Mouse (Mus musculus) liver, embryonic 12.5 days (tissue): ENCODE measurements around the gene Rnasek. TPM values are rescaled to one million over a fixed set of nuclear protein-coding genes. Genes with fewer than 3 reads are reported as not detected.

Experiments
- ATAC-seq: fragments of 200-750 bp; cut with Nextera tagmentation; 2 replicates; pipeline ENCODE4 v1.8.0; 2017; ENCODE audit warnings: moderate number of reproducible peaks, mild to moderate bottlenecking, moderate library complexity
- H3K27ac ChIP-seq: fragments of 300-500 bp; sonication (generic); 2 replicates; pipeline ENCODE4 v1.5.1; 2016; ENCODE audit warnings: mild to moderate bottlenecking
- H3K27me3 ChIP-seq: fragments of 300-500 bp; sonication (generic); replicated peaks from 2 replicates; pipeline ENCODE4 v1.6.1; 2016; ENCODE audit warnings: mild to moderate bottlenecking, moderate library complexity
- H3K36me3 ChIP-seq: fragments of 300-500 bp; sonication (generic); 2 replicates; pipeline ENCODE4 v1.6.1; 2016; ENCODE audit warnings: mild to moderate bottlenecking, moderate library complexity
- H3K4me1 ChIP-seq: fragments of 300-500 bp; sonication (generic); 2 replicates; pipeline ENCODE4 v1.6.1; 2016
- H3K4me2 ChIP-seq: fragments of 300-500 bp; sonication (generic); 2 replicates; pipeline ENCODE4 v1.6.1; 2016; ENCODE audit warnings: mild to moderate bottlenecking, moderate library complexity
- H3K4me3 ChIP-seq: fragments of 300-500 bp; sonication (generic); 2 replicates; pipeline ENCODE4 v1.5.1; 2016; ENCODE audit warnings: mild to moderate bottlenecking, moderate library complexity
- H3K9ac ChIP-seq: fragments of 300-500 bp; sonication (generic); 2 replicates; pipeline ENCODE4 v1.6.1; 2016; ENCODE audit warnings: mild to moderate bottlenecking, moderate library complexity
- H3K9me3 ChIP-seq: fragments of 300-500 bp; sonication (generic); replicated peaks from 2 replicates; pipeline ENCODE4 v1.6.1; 2016; ENCODE audit warnings: mild to moderate bottlenecking, moderate library complexity
- WGBS: fragments of 180-500 bp; shearing (Covaris S2); methylation state at CpG from one replicate; pipeline ENCODE4 v1.1.7; 2016; ENCODE audit not compliant: insufficient replicate concordance; 5-methylcytosine and 5-hydroxymethylcytosine counted together
- polyA plus RNA-seq: library from polyadenylated mRNA; unstranded; fragments of >200 nt; fragmentation: Nextera tagmentation; extraction: Ambion mirVana; gene quantifications from 2 replicates; pipeline ENCODE4 v1.2.1, GENCODE M21; 2016

Rnasek gene
- polyA plus RNA-seq, 1 experiment from 2014 or later, result 173 TPM

DNA sequence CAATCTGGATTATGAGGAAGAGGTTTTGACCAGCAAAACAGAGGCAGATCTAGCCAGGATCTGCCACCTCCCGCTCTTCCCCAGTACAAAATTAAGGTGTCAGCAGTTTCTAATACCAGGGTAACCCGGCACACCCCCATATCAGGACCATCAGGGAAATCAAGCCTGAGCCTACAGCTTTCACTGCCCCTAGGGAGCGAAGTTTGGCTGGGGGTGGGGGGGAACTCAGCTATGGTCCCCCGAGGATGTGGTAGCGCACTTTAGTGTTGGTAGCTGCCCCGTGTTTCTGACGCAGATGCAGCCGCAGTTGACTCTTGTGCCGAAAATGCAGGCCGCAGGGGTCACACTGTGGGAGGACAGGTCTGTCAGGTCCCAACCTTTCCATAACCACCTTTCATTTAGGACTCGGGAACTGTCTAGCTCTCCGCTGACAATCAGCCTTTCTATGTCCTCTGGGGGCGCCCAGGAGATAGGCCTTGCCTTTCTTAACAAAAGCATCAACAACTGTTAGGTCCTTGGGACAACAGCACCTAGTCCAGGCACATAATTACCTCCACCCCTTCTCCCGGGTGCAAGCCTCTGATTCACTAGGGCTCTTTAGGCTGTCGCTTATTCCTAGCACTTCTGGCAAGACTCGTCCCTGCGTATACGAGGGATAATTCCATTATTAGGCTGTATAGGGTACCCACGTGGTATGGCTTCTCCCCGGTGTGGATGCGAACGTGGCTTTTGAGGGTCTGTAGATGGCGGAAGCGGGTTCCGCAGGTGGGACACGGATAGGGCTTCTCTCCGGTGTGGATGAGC lies 13.6 kb downstream of the Rnasek start:
- Histone ChIP-seq H3K4me3 (peak overlapping the region; percentile 31), H3K36me3 (no peaks in the 10 kb centered on the region), H3K9me3 (no peaks in the 10 kb centered on the region), H3K27ac (no peak overlapping the region), H3K27me3 (peaks cover 50% of the 10 kb centered on the region), H3K4me1 (peaks cover 93% of the 10 kb centered on the region), H3K4me2 (peak overlapping the region; percentile 81), H3K9ac (peak overlapping the region; percentile 12)
- no peak for ATAC-seq
- WGBS, result 44% methylated on average over 27 of the region's 27 CpGs

DNA sequence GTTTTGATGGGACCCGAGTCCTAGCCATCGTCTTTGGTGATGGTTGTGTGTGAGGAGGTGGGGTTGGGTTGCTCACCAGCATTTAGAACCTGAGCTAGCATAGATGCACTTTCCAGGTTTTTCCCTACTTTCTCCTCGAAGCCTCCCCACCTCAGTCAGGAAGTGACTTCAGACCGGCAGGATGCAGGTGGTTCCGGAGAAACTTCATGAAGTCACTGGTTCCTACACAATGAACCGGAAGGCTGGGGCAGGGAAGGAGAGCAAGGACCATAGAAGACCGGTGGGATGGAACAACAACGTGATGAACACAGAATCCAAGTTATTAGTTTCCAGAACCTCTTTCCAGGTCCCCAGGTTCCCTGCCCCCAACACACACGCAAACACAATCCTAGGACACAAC lies 15.9 kb downstream of the Rnasek start:
- peaks cover under 1% of the 10 kb centered on the region; the same call in 1 of the 2 replicates for H3K36me3 ChIP-seq
- no peak for ATAC-seq
- peak overlapping the region; percentile 24 for H3K4me2 ChIP-seq
- H3K27ac ChIP-seq, result peak overlapping the region; percentile 53
- peaks cover 34% of the 10 kb centered on the region for H3K27me3 ChIP-seq
- 44% methylated on average over 9 of the region's 9 CpGs for WGBS
- 0 out of 2 replicates have a peak overlapping the region, but pooled peaks have one; percentile 8 for H3K9ac ChIP-seq
- H3K4me1 ChIP-seq, result peaks cover 87% of the 10 kb centered on the region
- no peaks in the 10 kb centered on the region for H3K9me3 ChIP-seq
- no peak overlapping the region for H3K4me3 ChIP-seq

DNA sequence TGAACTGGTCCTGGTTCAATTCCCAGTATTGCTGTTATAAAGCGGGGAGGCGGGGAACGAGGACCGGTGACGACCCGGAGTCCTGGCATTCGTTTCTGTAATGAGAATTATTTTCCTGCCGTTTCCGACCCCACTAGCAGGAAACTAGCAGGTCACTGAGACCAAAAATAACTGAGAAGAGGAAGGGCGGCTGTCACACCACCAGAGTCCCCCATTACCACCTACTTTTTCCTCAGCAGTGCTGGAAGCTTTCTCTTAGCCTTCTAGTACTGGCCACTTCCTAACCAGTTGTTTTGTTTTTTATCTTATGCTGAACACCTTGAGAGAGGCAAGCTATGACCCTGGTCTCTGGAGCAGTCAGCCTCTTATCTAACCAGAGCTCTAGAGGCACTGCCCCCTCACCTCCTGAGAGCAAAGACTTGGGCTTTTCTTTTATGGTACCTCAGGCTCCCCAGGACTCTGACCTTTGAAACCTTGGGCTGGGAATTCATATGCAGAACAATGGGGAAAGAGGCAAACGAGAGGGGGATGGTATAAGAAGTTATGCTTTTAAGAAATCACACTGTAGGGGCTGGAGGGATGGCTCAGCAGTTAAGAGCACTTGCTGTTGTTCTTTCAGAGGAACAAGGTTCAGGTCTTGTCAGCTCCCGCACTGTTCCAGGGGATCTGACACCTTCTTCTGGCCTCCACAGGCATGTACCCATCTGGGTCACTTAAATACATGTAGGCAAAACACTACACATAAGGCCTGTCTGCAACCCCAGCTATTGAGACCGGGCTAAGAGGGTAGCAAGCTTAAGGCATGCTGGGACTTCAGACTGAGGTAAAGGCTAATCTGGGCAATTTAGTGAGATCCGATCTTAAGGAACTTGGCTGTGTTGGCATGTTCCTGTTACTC lies 17.8 kb downstream of the Rnasek start:
- H3K4me2 ChIP-seq, result peak overlapping the region; percentile 97
- H3K9ac ChIP-seq, result peak overlapping the region; percentile 88
- H3K27me3 ChIP-seq, result peaks cover 22% of the 10 kb centered on the region
- peaks cover 16% of the 10 kb centered on the region for H3K36me3 ChIP-seq
- no peaks in the 10 kb centered on the region for H3K9me3 ChIP-seq
- peaks cover 78% of the 10 kb centered on the region for H3K4me1 ChIP-seq
- peak overlapping the region; percentile 97 for H3K27ac ChIP-seq
- 3% methylated on average over 14 of the region's 14 CpGs for WGBS
- H3K4me3 ChIP-seq, result peak overlapping the region; percentile 76
- peak; percentile 85 for ATAC-seq

DNA sequence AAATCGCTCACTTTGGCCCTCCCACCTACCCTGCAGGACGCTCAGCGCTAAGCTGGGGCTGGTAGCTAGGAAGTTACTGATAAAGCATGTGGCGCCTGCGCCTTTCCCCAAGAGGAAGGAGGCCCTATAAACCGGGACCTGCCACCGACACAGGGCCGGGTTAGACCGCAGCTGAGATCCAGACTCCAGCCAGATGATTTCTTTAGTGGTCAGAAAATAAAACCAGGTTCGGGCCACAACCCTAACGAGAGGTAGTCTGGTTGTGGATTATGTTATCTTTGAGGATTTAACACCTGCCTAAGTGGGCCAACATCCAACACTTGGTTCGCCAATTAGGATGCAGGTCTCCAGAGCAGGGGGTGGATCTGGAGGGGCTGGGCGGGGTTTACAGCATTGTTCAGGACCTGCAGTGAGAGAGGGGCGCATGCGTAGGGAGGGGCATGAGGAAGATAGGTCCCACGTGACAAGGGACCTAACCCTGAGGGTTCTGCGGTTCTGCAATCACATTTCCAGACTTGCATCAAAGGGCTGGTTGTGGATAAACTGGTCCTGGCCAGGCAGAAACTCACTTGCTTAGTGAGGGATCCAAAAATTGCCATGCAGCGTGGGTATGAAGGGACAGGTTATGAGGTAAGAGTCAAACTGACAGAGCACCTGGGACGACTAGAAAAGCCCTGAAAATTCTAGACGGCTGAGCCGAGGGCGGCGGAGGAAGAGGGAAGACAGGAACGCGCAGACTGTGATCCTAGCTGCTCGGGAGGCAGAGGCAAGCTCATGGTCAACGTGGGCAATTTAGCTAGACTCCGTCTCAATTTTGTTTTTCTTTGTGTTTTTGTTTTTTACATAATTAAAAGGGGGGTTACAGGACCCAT lies 18.7 kb downstream of the Rnasek start, which contains the start of gene Slc16a13:
Gene Slc16a13, minus strand, starts transcription at position 334 of the 872 bp plus-strand sequence.
- H3K4me2 ChIP-seq, result peak within 1 kb of the TSS; percentile 97
- H3K27me3 ChIP-seq, result peaks cover 22% of the 10 kb centered on the region
- H3K4me1 ChIP-seq, result peaks cover 69% of the 10 kb centered on the region
- peak within 1 kb of the TSS; percentile 76 for H3K4me3 ChIP-seq
- peak within 1 kb of the TSS; percentile 97 for H3K27ac ChIP-seq
- H3K36me3 ChIP-seq, result peaks cover 20% of the 10 kb centered on the region
- under 1% methylated on average over 28 of the region's 28 CpGs for WGBS
- peak; percentile 87 for ATAC-seq
- H3K9me3 ChIP-seq, result no peaks in the 10 kb centered on the region
- H3K9ac ChIP-seq, result peak within 1 kb of the TSS; percentile 88

DNA sequence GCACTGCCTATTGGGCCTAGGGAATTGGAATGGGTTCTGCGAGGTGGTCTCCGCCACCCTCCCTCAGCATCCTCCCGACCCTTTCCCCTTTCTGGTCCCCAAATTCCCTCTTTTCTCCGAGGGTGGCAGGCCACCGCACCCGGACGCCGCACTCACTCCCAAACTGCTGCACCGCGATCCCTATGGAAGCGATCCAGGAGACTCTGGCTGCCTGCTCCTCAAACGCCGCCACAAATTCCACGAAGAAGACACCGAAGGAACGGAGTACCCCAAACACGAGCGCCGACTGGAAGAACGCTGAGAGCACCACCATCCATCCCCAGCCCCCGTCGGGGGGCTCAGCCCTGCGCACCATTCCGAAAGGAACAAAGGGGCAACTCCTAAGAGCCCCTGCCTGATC lies 19.3 kb downstream of the Rnasek start:
- Histone ChIP-seq H3K4me1 (peaks cover 66% of the 10 kb centered on the region), H3K9me3 (no peaks in the 10 kb centered on the region), H3K27me3 (peaks cover 22% of the 10 kb centered on the region), H3K36me3 (peaks cover 20% of the 10 kb centered on the region), H3K4me3 (peak overlapping the region; percentile 76), H3K27ac (peak overlapping the region; percentile 97), H3K4me2 (peak overlapping the region; percentile 97), H3K9ac (peak overlapping the region; percentile 88)
- ATAC-seq, result no peak
- WGBS, result 2% methylated on average over 24 of the region's 24 CpGs

DNA sequence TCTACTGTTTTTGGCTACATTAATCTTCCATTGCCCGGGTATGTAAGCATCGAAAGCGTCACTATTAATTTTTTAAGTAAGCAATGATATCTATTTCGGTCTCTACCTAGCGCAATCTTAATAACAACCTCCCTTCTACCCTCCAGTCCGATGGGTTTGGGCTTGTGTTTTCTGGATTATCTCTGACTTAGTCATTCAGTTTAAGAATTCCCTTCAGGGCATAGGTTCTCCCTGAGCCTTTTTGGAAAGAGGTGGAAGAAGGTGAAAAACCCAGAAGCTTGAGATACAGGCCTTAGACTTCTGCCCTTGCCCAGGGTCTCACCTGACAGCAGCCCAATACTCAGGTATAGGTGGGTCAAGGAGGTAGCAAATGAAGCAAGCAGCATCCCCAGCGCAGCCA lies 19.8 kb downstream of the Rnasek start:
- H3K4me3 ChIP-seq, result peak overlapping the region; percentile 76
- no peak for ATAC-seq
- H3K27ac ChIP-seq, result peak overlapping the region; percentile 97
- H3K4me2 ChIP-seq, result peak overlapping the region; percentile 97
- H3K9ac ChIP-seq, result peak overlapping the region; percentile 88
- H3K9me3 ChIP-seq, result no peaks in the 10 kb centered on the region
- 53% methylated on average over 7 of the region's 7 CpGs for WGBS
- peaks cover 20% of the 10 kb centered on the region for H3K36me3 ChIP-seq
- H3K4me1 ChIP-seq, result peaks cover 66% of the 10 kb centered on the region
- H3K27me3 ChIP-seq, result peaks cover 26% of the 10 kb centered on the region

DNA sequence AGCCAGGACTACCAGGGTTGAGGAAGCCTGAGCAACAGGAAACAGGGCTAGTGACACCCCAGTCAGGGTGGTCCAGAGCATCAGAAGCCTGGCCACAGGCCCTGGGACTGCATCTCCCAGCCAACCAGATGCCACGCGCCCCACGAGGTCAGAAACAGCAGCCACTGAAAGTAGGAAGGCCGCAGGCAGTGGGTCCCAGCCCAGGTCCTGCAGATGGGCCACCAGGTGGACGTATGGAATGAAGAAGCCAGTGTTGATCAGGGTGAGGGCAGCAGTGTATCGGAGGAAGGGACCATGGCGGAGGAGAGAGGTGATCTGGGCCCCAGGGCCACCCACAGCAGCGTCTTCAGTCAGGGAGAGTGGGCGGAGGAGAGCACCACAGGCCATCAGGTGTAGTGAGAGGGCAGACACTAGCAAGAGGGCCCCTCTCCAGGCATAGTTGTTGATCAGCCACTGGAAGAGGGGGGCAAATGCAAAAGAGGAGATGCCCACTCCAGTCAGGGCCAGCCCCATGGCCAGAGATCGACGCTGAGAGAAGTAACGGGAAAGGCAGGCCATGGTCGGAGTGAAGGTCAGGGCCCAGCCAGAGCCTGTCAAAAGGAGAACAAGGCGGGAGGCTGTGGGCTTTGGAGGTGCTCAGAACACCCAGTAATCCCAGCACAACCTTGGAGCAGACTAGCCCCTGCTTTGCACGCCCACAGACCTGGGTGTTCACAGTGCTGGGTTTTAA lies 20.7 kb downstream of the Rnasek start:
- H3K36me3 ChIP-seq, result peaks cover 20% of the 10 kb centered on the region
- peaks cover 36% of the 10 kb centered on the region for H3K27me3 ChIP-seq
- H3K4me1 ChIP-seq, result peaks cover 66% of the 10 kb centered on the region
- H3K4me3 ChIP-seq, result peak overlapping the region; percentile 76
- H3K9ac ChIP-seq, result no peak overlapping the region
- H3K4me2 ChIP-seq, result peak overlapping the region; percentile 97
- H3K9me3 ChIP-seq, result no peaks in the 10 kb centered on the region
- ATAC-seq, result no peak
- peak overlapping the region; percentile 32; the same call in 1 of the 2 replicates for H3K27ac ChIP-seq
- 83% methylated on average over 15 of the region's 15 CpGs for WGBS

DNA sequence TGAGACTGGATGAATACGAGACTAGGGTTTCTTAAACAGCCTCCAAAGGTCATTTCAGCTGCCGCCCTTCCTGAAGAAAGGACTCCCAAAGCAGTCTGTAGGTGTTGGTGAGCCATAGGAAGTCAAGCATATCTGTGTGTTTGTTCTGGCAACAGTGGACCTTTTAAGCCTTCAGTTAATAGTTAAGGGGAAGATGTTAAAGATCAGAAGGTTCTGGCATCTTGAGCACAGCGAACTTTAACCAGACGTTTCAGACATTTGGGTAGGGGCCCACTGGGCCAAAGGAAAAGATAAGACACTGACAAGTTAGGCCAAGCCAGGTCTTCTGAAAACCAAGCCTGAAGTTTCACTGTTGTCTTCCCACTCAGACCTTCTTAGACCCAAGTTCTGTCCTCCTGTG lies 21.6 kb downstream of the Rnasek start:
- Histone ChIP-seq H3K4me3 (no peak overlapping the region), H3K9ac (no peak overlapping the region), H3K9me3 (no peaks in the 10 kb centered on the region), H3K27ac (0 out of 2 replicates have a peak overlapping the region, but pooled peaks have one; percentile 32), H3K27me3 (peaks cover 44% of the 10 kb centered on the region), H3K4me2 (peak overlapping the region; percentile 97; the same call in 1 of the 2 replicates), H3K4me1 (peaks cover 63% of the 10 kb centered on the region), H3K36me3 (peaks cover 20% of the 10 kb centered on the region)
- no peak for ATAC-seq
- 60% methylated on average over 4 of the region's 4 CpGs for WGBS

DNA sequence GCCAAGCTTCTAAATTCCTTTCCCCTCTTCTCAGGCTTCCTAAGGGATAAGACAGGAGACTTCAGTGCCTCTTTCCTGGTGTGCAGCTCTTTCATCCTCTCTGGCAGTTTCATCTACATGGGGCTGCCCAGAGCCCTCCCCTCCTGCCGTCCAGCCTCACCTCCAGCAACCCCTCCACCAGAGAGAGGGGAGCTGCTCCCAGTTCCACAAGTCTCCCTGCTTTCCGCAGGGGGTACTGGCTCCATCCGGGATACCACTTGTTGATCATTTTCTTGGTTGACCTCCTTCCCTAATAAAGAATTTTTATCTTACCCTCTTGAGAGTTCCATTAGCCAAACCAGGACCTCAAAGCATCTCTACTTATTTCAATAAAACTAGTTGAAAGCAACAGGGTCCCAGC lies 23.5 kb downstream of the Rnasek start:
- Histone ChIP-seq H3K27ac (no peak overlapping the region), H3K36me3 (peaks cover 20% of the 10 kb centered on the region), H3K4me3 (no peak overlapping the region), H3K27me3 (peaks cover 62% of the 10 kb centered on the region), H3K9me3 (no peaks in the 10 kb centered on the region), H3K4me2 (no peak overlapping the region), H3K9ac (no peak overlapping the region), H3K4me1 (peaks cover 50% of the 10 kb centered on the region)
- WGBS, result 62% methylated on average over 3 of the region's 3 CpGs
- ATAC-seq, result no peak

DNA sequence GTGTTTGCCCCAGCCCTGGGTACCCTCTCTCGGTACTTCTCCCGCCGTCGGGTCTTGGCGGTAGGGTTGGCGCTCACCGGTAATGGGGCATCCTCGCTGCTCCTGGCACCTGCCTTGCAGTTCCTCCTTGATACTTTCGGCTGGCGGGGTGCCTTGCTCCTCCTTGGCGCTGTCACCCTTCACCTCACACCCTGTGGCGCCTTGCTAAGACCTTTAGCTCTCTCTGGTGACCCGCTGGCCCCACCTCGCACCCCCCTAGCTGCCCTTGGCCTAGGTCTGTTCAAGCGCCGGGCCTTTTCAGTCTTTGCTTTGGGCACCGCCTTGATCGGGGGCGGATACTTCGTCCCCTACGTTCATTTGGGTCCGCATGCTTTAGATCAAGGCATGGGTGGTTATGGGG lies 24.3 kb downstream of the Rnasek start:
- peaks cover 70% of the 10 kb centered on the region for H3K27me3 ChIP-seq

DNA sequence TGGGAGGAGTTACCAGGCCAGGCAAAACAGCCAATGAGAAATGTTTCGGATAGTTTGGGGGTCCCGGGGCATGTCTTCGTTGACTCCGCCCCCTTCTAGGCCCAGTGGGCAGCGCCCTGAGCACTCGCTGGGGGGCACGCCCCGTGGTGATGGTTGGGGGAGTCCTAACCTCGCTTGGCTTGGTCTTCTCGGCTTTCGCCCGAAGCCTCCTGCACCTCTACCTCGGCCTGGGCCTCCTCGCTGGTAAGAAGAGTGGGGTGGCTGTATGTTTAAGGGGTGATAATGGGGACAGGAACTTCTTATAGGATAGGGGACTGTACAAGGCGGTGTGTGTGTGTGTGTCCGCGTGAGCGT lies 24.8 kb downstream of the Rnasek start:
- Histone ChIP-seq H3K4me3 (peak overlapping the region; percentile 41), H3K27me3 (peaks cover 70% of the 10 kb centered on the region), H3K9ac (no peak overlapping the region), H3K27ac (no peak overlapping the region), H3K4me1 (peaks cover 44% of the 10 kb centered on the region), H3K9me3 (no peaks in the 10 kb centered on the region), H3K4me2 (peak overlapping the region; percentile 60), H3K36me3 (peaks cover 20% of the 10 kb centered on the region)
- no peak for ATAC-seq
- WGBS, result 4% methylated on average over 18 of the region's 18 CpGs

More for the DNA sequence above, 24.3 kb downstream of the Rnasek start:
- peaks cover 20% of the 10 kb centered on the region for H3K36me3 ChIP-seq
- no peak for ATAC-seq
- H3K9me3 ChIP-seq, result no peaks in the 10 kb centered on the region
- H3K4me1 ChIP-seq, result peaks cover 49% of the 10 kb centered on the region
- H3K4me2 ChIP-seq, result no peak overlapping the region
- H3K27ac ChIP-seq, result no peak overlapping the region
- no peak overlapping the region for H3K4me3 ChIP-seq
- WGBS, result 23% methylated on average over 22 of the region's 22 CpGs
- no peak overlapping the region for H3K9ac ChIP-seq
